Mouse (Mus musculus) kidney, embryonic 16.5 days (tissue): ENCODE measurements around the gene Cd5. TPM values are rescaled to one million over a fixed set of nuclear protein-coding genes. Genes with fewer than 3 reads are reported as not detected.

Experiments used
- ATAC-seq: fragments of 200-750 bp; cut with Nextera tagmentation; 2 replicates; pipeline ENCODE4 v1.8.0; 2017; ENCODE audit warnings: moderate TSS enrichment; ENCODE audit not compliant: low FRiP score, low TSS enrichment
- H3K27ac ChIP-seq: fragments of 300-500 bp; sonication (generic); 2 replicates; pipeline ENCODE4 v1.5.1; 2014; ENCODE audit warnings: low read length
- H3K27me3 ChIP-seq: fragments of 300-500 bp; sonication (generic); 2 replicates; pipeline ENCODE4 v1.6.1; 2014; ENCODE audit warnings: low read length, control low read depth, mixed read lengths; ENCODE audit not compliant: insufficient read depth
- H3K36me3 ChIP-seq: fragments of 300-500 bp; sonication (generic); 2 replicates; pipeline ENCODE4 v1.6.1; 2014; ENCODE audit warnings: low read length, control low read depth, mixed read lengths; ENCODE audit not compliant: insufficient read depth
- H3K4me1 ChIP-seq: fragments of 300-500 bp; sonication (generic); 2 replicates; pipeline ENCODE4 v1.6.1; 2014; ENCODE audit warnings: low read length, control low read depth, mixed read lengths; ENCODE audit not compliant: insufficient read depth
- H3K4me2 ChIP-seq: fragments of 300-500 bp; sonication (generic); replicated peaks from 2 replicates; pipeline ENCODE4 v1.6.1; 2014; ENCODE audit warnings: low read depth, low read length
- H3K4me3 ChIP-seq: fragments of 300-500 bp; sonication (generic); 2 replicates; pipeline ENCODE4 v1.5.1; 2014; ENCODE audit warnings: mild to moderate bottlenecking, low read length
- H3K9ac ChIP-seq: fragments of 300-500 bp; sonication (generic); replicated peaks from 2 replicates; pipeline ENCODE4 v1.6.1; 2014; ENCODE audit warnings: low read length
- H3K9me3 ChIP-seq: fragments of 300-500 bp; sonication (generic); 2 replicates; pipeline ENCODE4 v1.6.1; 2016; ENCODE audit warnings: low read length, control low read depth
- WGBS: fragments of 180-500 bp; shearing (Covaris S2); extraction: QIAGEN DNeasy Blood & Tissue Kit; methylation state at CpG from one replicate; pipeline ENCODE4 v1.1.7; 2014; 5-methylcytosine and 5-hydroxymethylcytosine counted together
- polyA plus RNA-seq: library from polyadenylated mRNA; unstranded; fragments of >200 nt; fragmentation: Nextera tagmentation; extraction: Ambion mirVana; gene quantifications from 2 replicates; pipeline ENCODE4 v1.2.1, GENCODE M21; 2015

Gene Cd5
- polyA plus RNA-seq, 1 experiment from 2014 or later, result 0.19 TPM

DNA sequence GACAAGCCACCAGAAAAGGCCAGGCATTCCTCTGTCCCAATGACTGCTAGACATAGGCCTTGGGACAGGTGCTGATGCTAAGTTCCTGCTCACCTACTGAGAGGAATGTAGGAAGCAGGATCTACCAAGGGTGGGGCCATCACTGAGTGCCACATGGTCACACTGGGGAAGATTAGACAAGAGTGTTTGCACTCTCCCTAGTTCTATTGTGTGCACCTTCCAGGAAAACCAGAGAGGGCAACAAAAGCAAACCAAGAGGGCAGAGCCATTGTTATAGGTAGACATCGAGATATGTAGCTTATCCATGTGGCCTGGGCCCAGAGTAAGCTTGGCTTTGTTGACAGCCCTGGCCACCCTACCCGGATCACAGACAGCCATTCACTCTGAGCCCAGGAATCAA is 53.1 kb downstream of the Cd5 start:
- Histone ChIP-seq H3K9ac (no peak overlapping the region), H3K27ac (no peak overlapping the region), H3K4me2 (no peak overlapping the region), H3K9me3 (no peaks in the 10 kb centered on the region), H3K4me1 (peaks cover 23% of the 10 kb centered on the region), H3K4me3 (no peak overlapping the region), H3K27me3 (no peaks in the 10 kb centered on the region), H3K36me3 (no peaks in the 10 kb centered on the region)
- 88% methylated on average over 2 of the region's 2 CpGs for WGBS
- ATAC-seq, result no peak

DNA sequence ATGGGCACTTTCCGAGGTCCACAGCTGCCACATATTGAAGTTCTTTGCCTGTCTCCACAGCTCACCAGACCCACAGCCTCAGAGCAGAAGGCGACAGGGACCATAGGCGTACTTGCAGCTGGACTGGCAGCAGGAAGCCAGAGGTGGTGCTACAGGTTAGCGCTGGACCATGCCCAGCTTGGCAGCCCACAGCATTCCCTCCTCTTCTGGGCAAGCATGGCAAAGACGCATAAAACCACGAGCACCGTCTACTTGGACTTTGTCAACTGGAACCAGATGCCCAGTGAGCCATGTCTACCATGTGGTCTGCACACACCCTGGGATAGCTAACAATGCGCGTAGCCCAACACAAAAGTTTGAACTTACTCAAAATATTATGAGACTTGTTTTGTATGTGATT is 53.7 kb downstream of the Cd5 start:
- Histone ChIP-seq H3K27ac (no peak overlapping the region), H3K9ac (no peak overlapping the region), H3K4me1 (peaks cover 17% of the 10 kb centered on the region), H3K4me3 (no peak overlapping the region), H3K9me3 (no peaks in the 10 kb centered on the region), H3K4me2 (no peak overlapping the region), H3K36me3 (no peaks in the 10 kb centered on the region), H3K27me3 (no peaks in the 10 kb centered on the region)
- WGBS, result 70% methylated on average over 9 of the region's 9 CpGs
- no peak for ATAC-seq

DNA sequence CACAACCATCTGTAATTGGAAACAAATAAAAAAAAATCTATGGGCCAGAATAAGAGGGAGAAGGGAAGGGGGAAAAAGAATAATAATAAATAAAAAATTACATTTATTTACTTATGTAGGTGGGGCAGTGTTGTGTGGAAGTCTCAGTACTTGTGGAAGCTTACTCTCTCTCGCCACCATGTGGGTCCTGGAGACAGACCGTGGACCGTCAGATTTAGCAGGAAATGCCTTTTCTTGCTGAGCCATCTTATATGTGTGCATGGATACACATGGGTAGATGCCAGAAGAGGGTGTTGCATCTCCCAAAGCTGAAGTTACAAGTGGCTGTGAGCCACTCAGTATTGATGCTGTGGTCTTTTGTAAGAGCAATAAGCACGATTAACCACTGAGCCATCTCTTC is 57.2 kb downstream of the Cd5 start:
- H3K4me3 ChIP-seq, result no peak overlapping the region
- no peak overlapping the region for H3K4me2 ChIP-seq
- H3K27ac ChIP-seq, result no peak overlapping the region
- no peak overlapping the region for H3K9ac ChIP-seq
- ATAC-seq, result no peak
- H3K36me3 ChIP-seq, result no peaks in the 10 kb centered on the region
- H3K27me3 ChIP-seq, result no peaks in the 10 kb centered on the region
- WGBS, result 50% methylated on average over 4 of the region's 4 CpGs
- H3K4me1 ChIP-seq, result no peaks in the 10 kb centered on the region
- no peaks in the 10 kb centered on the region for H3K9me3 ChIP-seq

DNA sequence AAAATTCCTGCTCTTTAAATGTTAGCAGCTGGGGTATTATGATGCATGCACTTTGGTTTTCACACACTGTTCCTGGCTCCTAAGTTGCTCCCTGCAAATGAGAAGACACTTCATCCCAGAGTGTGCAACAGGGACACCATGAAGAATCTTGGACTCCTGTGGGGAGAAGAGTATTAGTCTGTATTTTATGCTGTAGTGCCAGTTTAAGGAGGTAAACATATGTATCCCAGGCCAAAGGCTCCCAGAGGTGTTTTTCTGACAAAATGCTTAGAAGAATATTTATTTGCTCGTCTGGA is 60.1 kb downstream of the Cd5 start:
- Histone ChIP-seq H3K9me3 (no peaks in the 10 kb centered on the region), H3K9ac (no peak overlapping the region), H3K27ac (no peak overlapping the region), H3K36me3 (no peaks in the 10 kb centered on the region), H3K4me3 (no peak overlapping the region), H3K27me3 (no peaks in the 10 kb centered on the region), H3K4me2 (no peak overlapping the region), H3K4me1 (no peaks in the 10 kb centered on the region)
- WGBS, result 77% methylated on average over 1 of the region's 1 CpGs
- no peak for ATAC-seq

DNA sequence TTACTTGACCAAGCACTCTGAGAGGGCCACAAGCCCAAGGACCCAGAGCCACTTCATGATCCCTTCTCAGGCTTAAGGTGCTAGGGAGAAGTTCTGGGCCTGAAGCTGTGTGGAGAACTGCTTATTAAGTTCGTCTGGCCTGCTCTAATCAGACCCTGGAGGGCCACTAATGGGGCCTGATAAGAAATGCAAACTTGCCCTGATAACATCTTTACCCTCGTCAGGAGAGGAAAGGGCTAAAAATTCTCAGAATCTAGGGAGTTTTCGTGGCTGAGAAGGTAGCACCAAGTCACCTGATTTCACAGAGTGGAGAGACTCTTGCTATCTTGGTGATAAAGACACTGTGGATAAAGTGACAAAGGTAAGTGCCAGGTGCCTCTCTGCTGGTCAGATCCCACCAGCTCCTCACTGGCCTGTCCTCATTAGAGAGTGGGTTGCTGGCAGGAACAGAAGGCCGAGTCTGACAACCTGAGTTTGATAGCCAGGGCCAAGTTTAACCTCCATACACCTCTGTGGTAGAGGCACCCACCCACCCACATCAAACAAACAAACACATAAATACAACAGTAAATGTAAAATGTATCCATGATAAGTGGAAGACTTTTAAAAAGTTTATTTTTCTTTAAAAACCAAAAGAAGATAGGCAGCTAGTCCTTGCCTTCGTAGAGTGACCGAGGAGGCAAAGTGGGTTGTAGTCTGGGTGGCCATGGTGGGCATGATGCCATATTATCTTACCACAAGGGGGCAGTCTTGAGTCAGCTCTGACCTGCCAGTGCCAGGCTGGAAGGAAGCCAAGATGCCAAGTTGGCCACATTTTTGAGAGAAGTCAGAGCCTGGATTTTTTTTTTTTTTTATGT is 60.7 kb downstream of the Cd5 start, which contains the start of gene Pga5:
Pga5 (minus strand) TSS at position 157 of the 857 bp plus-strand sequence.
- H3K9ac ChIP-seq, result 0 out of 2 replicates have a peak within 1 kb of the TSS, but pooled peaks have one; percentile 16
- H3K27me3 ChIP-seq, result no peaks in the 10 kb centered on the region
- ATAC-seq, result peak; percentile 55; the same call in 1 of the 2 replicates
- no peaks in the 10 kb centered on the region for H3K4me1 ChIP-seq
- no peaks in the 10 kb centered on the region for H3K9me3 ChIP-seq
- no peak within 1 kb of the TSS for H3K4me2 ChIP-seq
- no peaks in the 10 kb centered on the region for H3K36me3 ChIP-seq
- H3K4me3 ChIP-seq, result no peak within 1 kb of the TSS
- 33% methylated on average over 6 of the region's 6 CpGs for WGBS
- H3K27ac ChIP-seq, result no peak within 1 kb of the TSS

DNA sequence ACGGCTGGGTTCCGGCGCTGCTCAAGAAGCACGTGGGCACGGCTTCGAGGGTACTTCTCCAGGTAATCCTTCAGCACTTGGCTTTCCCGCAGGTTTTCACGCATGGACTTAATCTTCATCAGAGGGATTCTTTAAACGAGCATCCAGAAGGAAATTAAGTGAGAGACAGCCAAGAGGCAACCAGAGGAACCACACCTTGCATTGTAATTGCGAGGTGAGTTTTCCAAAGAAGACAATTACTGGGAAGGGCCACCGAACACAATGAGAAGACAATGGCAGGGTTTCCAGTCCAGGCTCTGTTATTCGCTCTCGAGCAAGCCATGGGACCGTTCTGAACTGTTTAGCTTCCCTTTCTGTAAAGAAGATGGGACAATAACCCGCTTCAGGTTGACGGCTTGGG is 62.1 kb downstream of the Cd5 start:
- Histone ChIP-seq H3K4me3 (no peak overlapping the region), H3K36me3 (no peaks in the 10 kb centered on the region), H3K9me3 (no peaks in the 10 kb centered on the region), H3K4me2 (no peak overlapping the region), H3K9ac (no peak overlapping the region), H3K27me3 (no peaks in the 10 kb centered on the region), H3K4me1 (no peaks in the 10 kb centered on the region), H3K27ac (no peak overlapping the region)
- 82% methylated on average over 16 of the region's 16 CpGs for WGBS
- no peak for ATAC-seq

DNA sequence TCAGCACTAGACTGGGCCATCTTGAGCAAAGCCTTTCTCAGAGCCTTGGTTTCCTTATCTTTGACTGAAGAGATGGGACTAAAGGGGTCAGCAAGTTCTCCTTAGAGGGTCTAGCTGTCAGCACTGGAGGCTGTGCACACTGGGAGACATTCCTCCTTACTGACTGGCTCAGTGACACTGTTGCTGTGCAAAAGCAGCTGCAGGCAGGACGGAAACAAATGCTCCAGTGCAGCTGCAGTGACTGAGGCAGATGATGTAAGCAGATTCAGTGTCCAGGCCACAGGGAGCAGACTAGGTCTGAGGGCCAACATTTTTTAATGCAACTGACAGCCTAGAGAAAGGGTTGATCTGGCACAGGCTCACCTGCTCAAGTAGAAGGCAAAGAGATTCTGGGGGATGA is 65.5 kb downstream of the Cd5 start:
- Histone ChIP-seq H3K27me3 (no peaks in the 10 kb centered on the region), H3K4me2 (no peak overlapping the region), H3K9me3 (no peaks in the 10 kb centered on the region), H3K4me1 (no peaks in the 10 kb centered on the region), H3K9ac (no peak overlapping the region), H3K4me3 (no peak overlapping the region), H3K27ac (no peak overlapping the region), H3K36me3 (no peaks in the 10 kb centered on the region)
- 50% methylated on average over 1 of the region's 1 CpGs for WGBS
- no peak for ATAC-seq

DNA sequence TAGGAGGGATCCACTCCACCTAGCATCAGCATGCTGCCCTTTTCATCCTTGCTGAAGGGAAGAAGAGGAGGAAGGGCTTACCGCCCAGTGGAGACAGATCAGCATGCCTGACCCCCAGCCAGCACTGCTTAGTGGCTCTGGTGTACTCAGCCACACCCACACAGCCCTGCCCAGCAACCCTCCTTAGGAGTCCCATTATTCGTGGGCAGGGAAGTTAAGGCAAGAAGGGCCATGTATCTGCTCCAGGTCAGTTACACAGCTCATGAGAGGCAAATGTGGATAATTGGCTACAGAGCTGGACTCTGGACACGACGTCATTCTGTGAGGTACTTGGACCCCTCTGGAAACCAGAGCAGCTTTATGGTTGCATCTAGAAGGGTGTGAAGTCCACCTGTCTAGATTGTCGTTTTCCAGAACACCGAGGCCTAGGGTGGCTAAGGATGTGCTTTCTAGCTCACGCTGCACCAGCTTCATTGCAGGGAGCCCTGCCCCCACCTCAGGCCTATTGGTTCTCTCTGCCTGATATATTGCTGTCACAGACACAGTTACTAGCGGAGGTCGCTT is 66.9 kb downstream of the Cd5 start:
- WGBS, result 56% methylated on average over 9 of the region's 9 CpGs
- Histone ChIP-seq H3K36me3 (no peaks in the 10 kb centered on the region), H3K27me3 (no peaks in the 10 kb centered on the region), H3K9me3 (no peaks in the 10 kb centered on the region), H3K27ac (no peak overlapping the region), H3K4me3 (no peak overlapping the region), H3K9ac (no peak overlapping the region), H3K4me1 (no peaks in the 10 kb centered on the region), H3K4me2 (no peak overlapping the region)
- no peak for ATAC-seq

DNA sequence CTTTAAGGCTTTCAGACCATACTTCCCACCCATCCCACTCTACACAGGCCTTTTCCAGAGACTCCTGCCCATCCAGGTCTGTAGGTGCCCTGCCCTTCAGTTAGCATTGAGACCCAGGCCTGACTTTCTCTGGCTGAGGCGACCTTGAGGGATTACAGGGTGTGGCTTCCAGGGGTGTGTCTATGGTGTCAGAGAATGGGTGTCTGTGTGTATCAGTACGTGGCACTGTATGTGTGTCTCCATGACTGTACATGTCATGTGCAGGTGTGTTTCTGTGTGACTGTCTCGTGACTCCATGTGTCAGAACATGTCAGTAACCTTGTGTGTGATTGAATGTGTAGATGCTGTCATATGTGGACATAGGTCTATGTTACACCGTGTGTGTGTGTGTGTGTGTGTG is 67.5 kb downstream of the Cd5 start:
- Histone ChIP-seq H3K4me1 (no peaks in the 10 kb centered on the region), H3K36me3 (no peaks in the 10 kb centered on the region), H3K27me3 (no peaks in the 10 kb centered on the region), H3K9me3 (no peaks in the 10 kb centered on the region), H3K4me2 (no peak overlapping the region), H3K9ac (no peak overlapping the region), H3K27ac (no peak overlapping the region), H3K4me3 (no peak overlapping the region)
- ATAC-seq, result no peak
- 79% methylated on average over 4 of the region's 4 CpGs for WGBS
